Mouse (Mus musculus) NIH3T3 (cell line): Measurements from ENCODE around the gene Slc25a17.

Experiments
- DNase-seq: peaks from one replicate; pipeline ENCODE4 v3.0.0-alpha.2; 2012; ENCODE audit warnings: low read depth

Gene Slc25a17

GRCm38 (mm10) chr15:81301193-81302070 lies 59.2 kb downstream of the Slc25a17 start:
- DNase-seq = no peak

DNA sequence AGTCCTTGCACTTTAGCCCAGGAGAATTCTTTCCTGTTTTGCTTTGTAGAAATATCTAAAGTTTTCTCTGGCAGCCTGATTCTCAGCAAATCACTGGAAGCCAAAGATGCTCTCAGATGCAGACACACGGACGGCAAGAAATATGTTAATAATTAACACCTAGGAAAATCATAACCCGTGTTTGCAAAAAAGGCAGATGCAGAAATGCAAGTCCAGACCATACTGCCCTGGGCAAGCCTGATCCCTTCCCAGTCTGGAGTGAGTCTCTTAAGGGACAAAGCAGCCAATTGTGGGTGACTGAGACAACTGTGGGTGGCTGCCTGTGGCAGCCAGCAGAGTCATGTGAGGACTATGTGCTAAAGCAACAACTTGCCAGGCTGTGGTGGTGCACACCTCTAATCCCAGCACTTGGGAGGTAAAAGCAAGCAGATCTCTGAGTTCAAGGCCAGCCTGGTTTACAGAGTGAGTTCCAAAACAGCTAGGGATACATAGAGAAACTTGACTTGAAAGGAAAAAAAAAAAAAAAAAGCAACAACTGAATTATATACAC lies 60.0 kb downstream of the Slc25a17 start:
- DNase-seq = peak; percentile 14

DNA sequence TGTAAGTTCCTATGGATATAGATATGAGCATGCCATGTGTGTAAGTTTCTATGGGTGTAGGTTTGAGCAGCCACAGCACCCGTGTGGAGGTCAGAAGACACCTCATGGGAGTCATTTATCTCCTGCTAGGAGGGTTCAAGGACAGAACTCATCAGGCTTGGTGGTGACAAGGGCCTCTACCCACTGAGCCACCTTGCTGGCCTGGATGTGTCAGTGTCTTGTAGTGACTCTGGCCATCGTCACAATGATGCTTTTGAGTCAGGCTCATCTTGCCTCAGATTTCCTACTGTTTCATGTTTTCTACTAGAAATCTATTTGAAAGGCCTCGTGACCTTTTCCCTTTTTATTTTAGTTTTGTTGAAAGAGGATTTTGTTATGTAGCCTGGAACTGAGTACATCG lies 61.1 kb downstream of the Slc25a17 start:
- DNase-seq = no peak

DNA sequence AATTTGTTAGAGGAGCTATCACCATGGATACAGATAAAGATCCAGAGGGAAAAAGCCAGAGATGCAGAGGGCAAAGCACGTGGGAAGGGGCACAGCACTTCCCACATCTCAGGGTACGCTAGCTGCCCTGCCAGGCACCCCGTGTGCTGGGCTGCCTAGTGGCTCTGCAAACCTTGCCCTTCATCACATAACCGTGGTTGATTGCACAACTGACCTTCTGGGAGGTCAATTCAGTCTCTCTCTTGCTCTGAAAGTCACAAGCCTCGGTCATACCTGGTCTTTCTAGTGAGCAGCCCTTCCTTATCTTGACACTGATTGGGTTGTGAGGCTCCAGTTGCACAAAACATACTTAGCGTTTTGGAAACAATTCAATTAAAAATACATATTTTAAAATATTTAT lies 62.4 kb downstream of the Slc25a17 start:
- no peak for DNase-seq

GRCm38 (mm10) chr15:81297543-81297942 lies 63.1 kb downstream of the Slc25a17 start:
- no peak for DNase-seq

GRCm38 (mm10) chr15:81294897-81295296 lies 65.7 kb downstream of the Slc25a17 start:
- peak; percentile 29 for DNase-seq

DNA sequence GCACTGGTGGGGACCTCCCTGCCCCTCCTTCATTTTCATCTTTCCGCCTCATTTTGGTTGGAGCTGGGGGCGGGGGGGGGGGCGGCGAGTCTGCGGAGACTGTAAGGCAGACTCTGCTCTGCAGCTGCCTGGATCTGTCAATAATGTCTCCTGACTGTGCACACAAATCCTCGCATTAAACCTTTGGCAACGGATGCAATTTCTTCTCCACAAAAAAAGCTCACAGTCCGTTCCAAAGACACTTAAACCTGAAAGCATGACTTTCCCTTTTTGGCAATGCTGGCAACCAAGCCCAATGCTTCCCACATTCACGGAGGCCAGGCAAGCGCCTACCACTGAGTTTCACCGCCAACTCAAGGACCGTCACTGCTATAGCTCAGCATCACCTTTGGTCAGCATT lies 66.2 kb downstream of the Slc25a17 start:
- no peak for DNase-seq

DNA sequence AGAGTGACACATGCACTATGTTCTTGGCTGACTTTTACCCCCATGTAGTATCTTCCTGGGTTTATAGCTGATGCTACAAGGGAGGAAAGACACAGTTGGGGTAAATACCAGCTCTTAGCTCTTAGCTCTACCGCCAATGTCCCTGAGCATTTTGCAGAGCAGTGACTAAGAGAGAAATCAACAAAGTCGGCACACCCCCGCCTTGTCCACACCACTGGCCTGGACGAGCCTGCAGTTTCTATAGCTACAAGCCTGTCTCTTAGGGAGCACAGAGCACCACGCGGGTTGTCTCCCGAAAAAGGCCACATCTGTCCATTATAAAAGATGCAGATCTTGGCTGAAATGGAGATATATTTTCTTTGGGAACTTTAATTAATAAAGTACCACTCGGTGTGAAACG lies 69.9 kb downstream of the Slc25a17 start:
- DNase-seq = no peak

- no peak for DNase-seq
Observed at GRCm38 (mm10) chr15:81290230-81290629, 70.4 kb downstream of the Slc25a17 start.

DNA sequence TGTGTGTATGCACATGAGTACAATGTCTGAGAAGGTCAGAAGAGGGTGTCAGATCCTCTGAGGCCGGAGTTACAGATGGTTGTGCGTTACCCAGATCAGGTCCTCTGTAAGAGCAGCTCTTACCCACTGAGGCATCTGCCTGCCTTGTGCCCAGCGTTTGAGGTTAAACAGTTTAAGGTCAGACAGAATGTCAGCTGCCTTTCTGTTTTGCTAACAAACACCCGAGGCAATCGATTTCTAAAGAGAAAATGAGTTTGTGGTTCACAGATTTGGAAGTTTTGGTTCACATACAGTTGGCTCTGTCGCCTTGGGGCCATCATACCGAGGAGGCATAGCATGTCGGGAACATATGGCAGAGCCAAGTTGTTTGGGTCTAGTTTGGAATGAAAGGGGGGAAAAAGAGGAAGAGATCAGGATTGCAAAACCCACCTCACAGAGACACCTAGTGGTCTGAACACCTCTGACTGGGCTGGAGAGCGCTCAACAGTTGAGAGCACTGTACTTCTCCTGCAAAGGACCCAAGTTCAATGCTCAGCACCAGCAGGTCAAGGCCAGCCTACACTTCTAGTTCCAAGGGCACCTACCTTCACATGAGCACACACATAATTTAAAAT lies 76.4 kb downstream of the Slc25a17 start:
- DNase-seq = peak; percentile 66

DNA sequence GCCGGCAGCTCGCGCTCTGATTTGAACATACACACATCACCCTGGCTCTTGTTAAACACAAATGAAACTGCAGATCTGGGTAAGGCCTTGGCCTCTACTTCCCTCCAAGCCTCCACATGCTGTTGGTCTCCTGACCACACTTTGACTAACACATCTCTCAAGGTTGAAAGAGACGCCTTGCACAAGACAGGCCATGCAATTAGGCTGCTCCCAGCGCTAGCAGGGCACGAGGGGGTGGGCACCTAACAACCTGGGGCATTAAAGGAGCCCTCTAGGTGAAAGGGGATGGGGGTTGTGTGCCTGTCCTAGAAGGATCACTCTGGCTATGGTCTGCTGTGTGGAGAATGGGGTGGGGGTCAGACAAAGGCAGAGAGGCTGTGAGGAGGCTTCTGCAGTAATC lies 81.9 kb downstream of the Slc25a17 start:
- no peak for DNase-seq

- DNase-seq = peak; percentile 33
Observed at GRCm38 (mm10) chr15:81277928-81278327, 82.7 kb downstream of the Slc25a17 start.

DNA sequence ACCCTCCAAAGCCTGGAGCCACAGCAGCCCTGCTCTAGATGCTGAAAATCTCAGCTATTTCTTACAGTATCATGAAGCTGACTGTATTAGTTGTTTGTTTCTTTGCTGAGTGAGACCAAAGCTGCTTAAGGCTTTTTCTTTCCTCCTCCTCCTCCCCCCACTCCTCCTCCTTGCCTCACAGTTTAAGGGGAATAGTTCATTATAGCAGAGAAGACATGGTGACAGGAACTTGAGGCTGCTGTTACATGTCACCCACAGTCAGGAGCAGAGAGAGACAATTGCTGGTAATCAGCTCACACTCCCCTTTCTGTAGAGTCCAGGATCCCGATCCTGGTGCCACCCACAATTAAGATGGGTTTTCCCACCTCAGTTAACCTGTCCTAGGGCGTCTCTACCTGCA lies 87.3 kb downstream of the Slc25a17 start:
- DNase-seq = peak; percentile 34

GRCm38 (mm10) chr15:81272305-81273053 lies 88.1 kb downstream of the Slc25a17 start:
- peak; percentile 90 for DNase-seq
